Mouse (Mus musculus) granulocyte monocyte progenitor cell, adult 5-6 weeks (primary cell): Measurements from ENCODE around the gene Fem1a. TPM values are rescaled to one million over a fixed set of nuclear protein-coding genes. Genes with fewer than 3 reads are reported as not detected.
A peak's percentile ranks its signal among the peaks of the same experiment; 100 is the strongest.
"Not testable (repeated sequence)": the region's sequence is repeated elsewhere in the genome, so short reads cannot be mapped to it uniquely, and the experiment has no call there.

Source experiments
- ATAC-seq: replicated peaks from 2 replicates; pipeline ENCODE4 v1.8.0; 2016; ENCODE audit warnings: mild to moderate bottlenecking, moderate TSS enrichment, inconsistent platforms; ENCODE audit not compliant: poor library complexity, severe bottlenecking
- total RNA-seq, 2 experiments: library from RNA; stranded (forward) in 1 of 2; stranded (reverse) in 1 of 2; fragments of 200-712, 200-1000 nt in 1 of 2; fragments of >200 nt in 1 of 2; fragmentation: Nextera tagmentation in 1 of 2; gene quantifications; 2 replicates each; pipeline ENCODE4 v1.2.3; 2014 to 2017

The Fem1a gene
- total RNA-seq, 2 experiments from 2014 or later, result 16.8 to 25.6 TPM

GRCm38 (mm10) chr17:56254695-56255094 lies 1.9 kb upstream of the Fem1a start:
- ATAC-seq, result no peak

- no peak for ATAC-seq
Observed at GRCm38 (mm10) chr17:56255429-56255828, 1.2 kb upstream of the Fem1a start.

GRCm38 (mm10) chr17:56255863-56256238 lies 759 bp upstream of the Fem1a start:
- peak; percentile 72 for ATAC-seq

GRCm38 (mm10) chr17:56257181-56257894 lies 728 bp downstream of the Fem1a start:
- ATAC-seq, result peak; percentile 7; the same call in 1 of the 2 replicates

- not testable (repeated sequence) for ATAC-seq
Observed at GRCm38 (mm10) chr17:56258269-56258668, 1.7 kb downstream of the Fem1a start.

- ATAC-seq, result not testable (repeated sequence)
Observed at GRCm38 (mm10) chr17:56258812-56259211, 2.2 kb downstream of the Fem1a start.

GRCm38 (mm10) chr17:56259301-56260037 lies 2.9 kb downstream of the Fem1a start:
- ATAC-seq, result no peak

- ATAC-seq, result no peak
Observed at GRCm38 (mm10) chr17:56261166-56261565, 4.6 kb downstream of the Fem1a start.

GRCm38 (mm10) chr17:56262645-56263094 lies 6.1 kb downstream of the Fem1a start:
- ATAC-seq, result no peak

- ATAC-seq, result peak; percentile 60
Observed at GRCm38 (mm10) chr17:56264020-56264419, 7.4 kb downstream of the Fem1a start.

- ATAC-seq, result peak; percentile 52
Observed at GRCm38 (mm10) chr17:56265011-56265410, 8.4 kb downstream of the Fem1a start.

GRCm38 (mm10) chr17:56265869-56266268 lies 9.3 kb downstream of the Fem1a start:
- peak; percentile 28 for ATAC-seq

- peak; percentile 55 for ATAC-seq
Observed at GRCm38 (mm10) chr17:56266271-56266670, 9.7 kb downstream of the Fem1a start.

GRCm38 (mm10) chr17:56269153-56269630 lies 12.6 kb downstream of the Fem1a start:
- peak; percentile 70 for ATAC-seq

- no peak for ATAC-seq
Observed at GRCm38 (mm10) chr17:56269741-56270140, 13.1 kb downstream of the Fem1a start.

- no peak for ATAC-seq
Observed at GRCm38 (mm10) chr17:56271609-56272253, 15.1 kb downstream of the Fem1a start.

- ATAC-seq, result no peak
Observed at GRCm38 (mm10) chr17:56272644-56273043, 16.0 kb downstream of the Fem1a start.

GRCm38 (mm10) chr17:56273482-56273881 lies 16.9 kb downstream of the Fem1a start:
- no peak for ATAC-seq

GRCm38 (mm10) chr17:56273986-56274385 lies 17.4 kb downstream of the Fem1a start:
- no peak for ATAC-seq

- no peak for ATAC-seq
Observed at GRCm38 (mm10) chr17:56275842-56276480, 19.4 kb downstream of the Fem1a start.
